Mouse (Mus musculus): ENCODE data around the gene Lamb3.
A peak's percentile ranks its signal among the peaks of the same experiment; 100 is the strongest.

The Lamb3 gene

GRCm38 (mm10) chr1:193207503-193207902 lies at the start of gene Lamb3:
Gene Lamb3, plus strand, starts transcription at chr1:193207699.
- no peak for DNase-seq (ENCODE audit: low spot score)

DNA sequence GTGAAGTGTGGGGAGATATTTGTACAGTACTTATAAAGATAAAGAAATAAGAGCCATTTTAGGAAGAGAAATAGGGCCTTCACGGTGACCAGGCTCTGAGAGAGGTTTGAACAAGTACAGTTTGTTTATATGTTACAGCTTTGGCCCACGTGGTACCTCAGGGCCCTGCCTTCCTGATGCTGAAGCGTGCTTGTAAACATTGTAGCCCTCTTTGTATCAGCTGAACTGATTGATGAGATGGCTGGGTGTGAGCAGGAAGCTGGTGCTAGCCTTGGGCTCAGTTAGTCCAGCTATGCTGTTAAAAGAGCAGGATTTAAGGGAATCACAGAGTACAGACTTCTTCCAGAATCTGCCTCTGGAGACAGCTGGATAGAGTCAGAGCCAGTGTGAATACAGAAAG lies 48.3 kb upstream of the Lamb3 start:
- no peak for DNase-seq (ENCODE audit: low spot score)

DNA sequence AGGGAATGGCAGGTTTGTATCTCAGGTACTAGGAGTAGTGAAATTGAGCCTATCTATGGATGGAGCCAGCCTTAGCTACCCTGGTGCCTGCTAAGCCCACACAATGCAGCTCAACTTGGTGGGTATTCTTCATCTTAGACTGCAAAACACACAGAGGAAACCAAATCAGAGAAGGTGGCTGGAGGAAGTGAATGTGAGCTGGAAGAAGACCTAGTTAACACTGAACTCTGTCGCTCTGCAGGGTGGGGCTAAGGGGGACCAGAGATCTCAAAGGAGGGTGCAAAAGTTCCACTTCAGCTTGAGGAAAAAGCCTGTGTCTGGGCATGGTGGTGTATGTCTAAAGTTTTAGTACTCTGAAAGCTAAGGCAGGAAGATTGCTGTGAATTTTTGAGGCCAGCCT lies 47.9 kb upstream of the Lamb3 start:
- DNase-seq (ENCODE audit: low spot score): no peak

DNA sequence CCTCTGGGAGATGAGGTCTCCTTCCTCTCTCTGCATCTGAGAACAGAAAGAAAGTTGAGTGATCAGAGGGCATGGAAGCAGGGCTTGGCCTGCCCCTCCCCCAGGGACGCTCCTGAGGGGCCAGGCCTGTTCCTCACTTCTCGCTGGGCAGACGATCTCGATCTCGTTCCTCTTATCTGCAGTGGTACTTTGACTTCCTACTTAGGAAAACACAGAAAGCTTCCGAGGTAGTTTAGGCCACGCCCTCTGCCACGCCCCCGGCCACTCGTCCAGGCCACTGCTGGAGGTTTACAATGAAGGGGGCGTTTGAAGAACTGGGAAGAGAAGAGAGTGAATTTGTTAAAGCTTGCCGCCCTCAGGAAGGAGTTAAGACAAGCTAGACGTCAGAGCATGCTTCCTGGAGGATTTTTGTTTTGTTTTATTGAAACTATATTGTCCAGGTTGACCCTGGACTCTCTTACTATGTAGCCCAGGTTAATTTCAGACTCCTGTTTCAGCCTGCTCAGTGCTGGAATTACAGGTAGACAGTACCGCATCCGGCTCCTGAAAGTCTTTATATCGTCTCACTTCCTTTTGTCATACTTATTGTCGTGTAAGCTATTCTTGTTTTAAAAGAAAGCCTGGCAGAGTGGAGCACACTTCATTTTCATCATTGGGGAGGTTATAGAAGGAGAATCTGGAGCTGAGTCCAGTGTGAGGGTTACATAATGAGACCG lies 47.0 kb upstream of the Lamb3 start:
- no peak for DNase-seq (ENCODE audit: low spot score)

- DNase-seq (ENCODE audit: low spot score): no peak
Measured at GRCm38 (mm10) chr1:193167746-193168145, 39.8 kb upstream of the Lamb3 start, which contains the start of gene A130010J15Rik. Gene A130010J15Rik, plus strand, starts transcription at chr1:193168046.

DNA sequence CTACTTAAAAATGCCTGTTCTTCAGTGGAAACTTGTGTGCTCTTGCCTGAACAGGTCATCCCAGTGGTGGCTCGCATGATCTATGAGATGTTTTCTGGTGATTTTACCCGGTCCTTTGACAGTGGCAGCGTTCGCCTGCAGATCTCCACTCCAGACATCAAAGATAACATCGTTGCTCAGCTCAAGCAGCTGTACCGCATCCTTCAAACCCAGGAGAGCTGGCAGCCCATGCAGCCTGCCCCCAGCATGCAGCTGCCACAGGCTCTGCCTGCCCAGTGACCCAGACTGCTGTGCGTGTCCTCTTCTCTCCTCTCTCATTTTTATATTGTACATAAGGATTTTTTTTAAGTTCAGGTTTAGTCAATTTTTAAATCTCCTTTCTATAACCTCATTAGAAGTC lies 38.3 kb upstream of the Lamb3 start:
- no peak for DNase-seq (ENCODE audit: low spot score)

GRCm38 (mm10) chr1:193169856-193170255 lies 37.6 kb upstream of the Lamb3 start:
- no peak for DNase-seq (ENCODE audit: low spot score)

GRCm38 (mm10) chr1:193172991-193173809 lies 34.3 kb upstream of the Lamb3 start:
- peak; percentile 80 for DNase-seq (ENCODE audit: low spot score)

GRCm38 (mm10) chr1:193173810-193174129 lies 33.7 kb upstream of the Lamb3 start:
- DNase-seq (ENCODE audit: low spot score): no peak

DNA sequence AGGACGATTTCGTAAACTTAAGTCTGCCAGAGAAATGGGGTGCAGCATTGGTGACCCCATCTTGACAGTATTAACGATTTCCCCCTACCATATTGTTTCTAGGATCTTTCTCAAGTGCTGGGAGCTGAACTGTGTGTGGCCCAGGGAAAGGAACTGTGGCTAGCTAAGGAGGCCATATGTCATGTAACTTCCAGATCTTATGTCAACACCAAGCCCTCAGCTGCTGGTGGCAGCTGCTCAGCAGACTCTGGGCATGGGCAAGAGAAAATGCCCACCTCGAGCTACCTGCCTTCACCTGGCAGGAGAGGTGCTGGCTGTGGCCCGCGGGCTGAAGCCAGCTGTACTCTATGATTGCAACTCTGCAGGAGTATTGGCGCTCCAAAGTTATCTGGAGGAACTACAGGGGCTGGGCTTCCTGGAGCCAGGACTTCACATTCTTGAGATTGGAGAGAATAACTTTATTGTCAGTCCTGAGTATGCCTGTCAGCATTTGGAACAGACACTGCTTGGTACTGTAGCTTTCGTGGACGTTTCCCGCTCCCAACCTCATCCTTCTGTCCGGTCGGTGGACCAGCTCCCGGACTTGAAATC lies 33.3 kb upstream of the Lamb3 start:
- no peak for DNase-seq (ENCODE audit: low spot score)

GRCm38 (mm10) chr1:193181104-193181503 lies 26.4 kb upstream of the Lamb3 start:
- no peak for DNase-seq (ENCODE audit: low spot score)

GRCm38 (mm10) chr1:193188257-193188656 lies 19.2 kb upstream of the Lamb3 start:
- no peak for DNase-seq (ENCODE audit: low spot score)

- DNase-seq (ENCODE audit: low spot score): no peak
Measured at GRCm38 (mm10) chr1:193189151-193189621, 18.3 kb upstream of the Lamb3 start.

DNA sequence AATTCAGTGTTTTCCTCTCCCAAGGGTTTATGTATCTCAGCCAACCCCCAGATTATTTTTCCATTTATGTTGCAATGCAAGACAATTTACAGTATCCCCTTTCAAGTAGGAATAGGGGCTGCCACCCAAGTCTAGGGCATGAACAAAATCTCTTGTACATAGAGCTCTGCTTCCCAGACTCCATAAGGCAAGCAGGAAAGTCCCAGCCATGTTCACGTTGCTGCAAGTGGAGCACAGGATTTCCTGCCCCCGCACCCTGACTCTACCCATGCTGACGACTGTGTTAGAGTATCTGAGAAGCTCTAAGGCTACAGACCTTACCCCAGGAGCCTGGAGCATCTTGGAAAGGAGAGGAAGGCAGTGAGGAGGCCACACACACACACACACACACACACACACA lies 17.7 kb upstream of the Lamb3 start:
- no peak for DNase-seq (ENCODE audit: low spot score)

DNA sequence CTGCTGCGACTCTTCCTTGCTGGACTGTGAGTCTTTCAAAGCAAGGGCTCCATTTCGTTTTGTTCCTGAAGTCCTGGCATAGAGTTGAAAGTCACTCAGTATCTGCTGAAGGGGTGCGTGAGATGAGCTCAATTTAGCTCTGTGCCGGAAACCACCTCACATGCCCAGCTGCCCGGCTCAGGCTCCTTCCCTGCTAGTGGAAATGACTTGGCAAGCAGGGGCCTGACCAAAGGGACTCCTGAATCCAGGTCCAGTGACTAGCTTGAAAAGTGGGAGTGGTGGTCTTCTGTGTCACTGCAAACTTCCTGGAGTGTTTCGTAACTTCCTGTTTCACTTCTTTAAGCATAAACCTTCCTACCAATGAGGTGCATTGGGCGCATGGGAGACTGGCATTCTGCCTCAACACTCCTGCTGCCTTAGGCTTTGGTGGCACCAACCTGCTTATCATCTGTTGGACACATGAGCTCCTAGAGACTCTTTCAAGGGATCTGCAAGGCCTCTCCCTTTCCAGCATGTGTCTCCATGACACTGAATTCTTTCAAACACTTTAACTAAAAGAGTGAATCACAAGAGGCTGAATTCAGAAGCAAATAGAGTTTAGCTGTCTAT lies 15.7 kb upstream of the Lamb3 start:
- DNase-seq (ENCODE audit: low spot score): no peak

DNA sequence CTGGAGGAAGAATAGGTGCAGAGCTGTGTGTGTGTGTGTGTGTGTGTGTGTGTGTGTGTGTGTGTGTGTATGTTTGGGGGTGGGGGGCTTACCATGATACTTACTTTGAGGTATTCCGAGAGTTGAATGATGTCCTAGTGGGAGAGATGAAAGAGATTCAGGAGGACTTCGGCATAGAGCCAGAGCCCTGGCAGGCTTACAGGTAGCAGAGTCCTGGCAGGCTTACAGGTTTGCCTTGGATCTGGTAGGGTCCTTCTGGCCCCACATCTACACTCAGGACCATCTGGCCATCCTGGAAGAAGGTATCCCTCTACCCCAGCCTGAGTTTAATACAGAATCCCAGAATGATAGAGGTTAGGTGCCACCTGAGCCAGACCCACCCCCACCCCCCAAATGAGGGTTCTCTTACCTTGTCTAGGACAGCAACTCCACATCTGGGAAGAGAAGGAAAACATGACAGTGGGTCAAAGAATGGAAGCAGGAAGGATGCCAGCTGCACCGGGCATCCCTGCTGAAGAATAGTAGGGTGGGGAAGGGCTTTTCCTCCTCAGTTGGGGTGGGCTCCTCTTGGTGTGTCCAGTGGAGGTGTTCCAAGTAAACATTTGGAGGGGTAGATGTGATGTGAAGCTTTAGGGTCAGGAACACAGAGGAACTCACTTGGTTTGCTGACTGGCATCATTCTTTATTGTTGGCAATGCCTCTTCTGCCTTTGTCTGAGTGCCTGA lies 12.9 kb upstream of the Lamb3 start:
- DNase-seq (ENCODE audit: low spot score): no peak

GRCm38 (mm10) chr1:193195169-193195810 lies 12.2 kb upstream of the Lamb3 start:
- DNase-seq (ENCODE audit: low spot score): no peak

- no peak for DNase-seq (ENCODE audit: low spot score)
Measured at GRCm38 (mm10) chr1:193197494-193198205, 9.8 kb upstream of the Lamb3 start.

- no peak for DNase-seq (ENCODE audit: low spot score)
Measured at GRCm38 (mm10) chr1:193198312-193198711, 9.2 kb upstream of the Lamb3 start.

- no peak for DNase-seq (ENCODE audit: low spot score)
Measured at GRCm38 (mm10) chr1:193200640-193201382, 6.7 kb upstream of the Lamb3 start.
